Comparison of ENCODE assay signal across 16 mouse cellular contexts in genomic region chr15:85479365-85479764, GRCm38 (mm10). TPM values are rescaled to one million over a fixed set of nuclear protein-coding genes. Genes with fewer than 3 reads are reported as not detected.
A peak's percentile ranks its signal among the peaks of the same experiment; 100 is the strongest.
DNase-seq lines count a peak whose midpoint lies in the region; ATAC-seq lines count a peak whose summit lies in the region.
"Had no signal": no experiment of that assay in that cellular context is flagged by ENCODE, and none has a peak within 500 bp of the region (broad histone marks: within the 10 kb centered on the region; RNA-seq: fewer than 3 reads in every experiment).

No protein-coding gene starts in this region.

- H3K9me3 ChIP-seq in forebrain, embryonic 14.5 days (replicated peaks; ENCODE audit: control insufficient read depth, low read length): no peaks in the 10 kb centered on the region
- no peaks in the 10 kb centered on the region for H3K9me3 ChIP-seq in forebrain, embryonic 15.5 days
- H3K9me3 ChIP-seq in limb, embryonic 15.5 days: no peaks in the 10 kb centered on the region
- H3K9me3 ChIP-seq: forebrain, embryonic 12.5 days; hindbrain, embryonic 12.5 days; kidney, embryonic 15.5 days; midbrain, embryonic 15.5 days had no signal

- peaks cover 11% of the 10 kb centered on the region for H3K4me1 ChIP-seq in forebrain, embryonic 14.5 days (ENCODE audit: control insufficient read depth, insufficient read depth, low read length)
- H3K4me1 ChIP-seq in forebrain, embryonic 15.5 days: peaks cover 33% of the 10 kb centered on the region
- H3K4me1 ChIP-seq in limb, embryonic 15.5 days: peaks cover 38% of the 10 kb centered on the region

- 68% methylated on average over 12 of the region's 12 CpGs for WGBS in forebrain, embryonic 14.5 days
- 72% methylated on average over 12 of the region's 12 CpGs for WGBS in forebrain, embryonic 15.5 days
- WGBS in limb, embryonic 15.5 days: 57% methylated on average over 12 of the region's 12 CpGs

- DNase-seq in forebrain, embryonic 14.5 days (ENCODE audit: low spot score): peak; percentile 52
- peak; percentile 18 for DNase-seq in ovary, postnatal 14 days (ENCODE audit: low spot score)
- no peak for DNase-seq in ovary, postnatal 10 days (ENCODE audit: low spot score)
- peak; percentile 73 for DNase-seq in urinary bladder, postnatal 14 days (ENCODE audit: low spot score)
- DNase-seq in adrenal gland, postnatal 10 days: no peak
- no peak for DNase-seq in kidney, adult 9 months

- H3K27me3 ChIP-seq in forebrain, embryonic 14.5 days (replicated peaks; ENCODE audit: control insufficient read depth, insufficient read depth, low read length): no peaks in the 10 kb centered on the region
- H3K27me3 ChIP-seq in forebrain, embryonic 15.5 days: no peaks in the 10 kb centered on the region
- no peaks in the 10 kb centered on the region for H3K27me3 ChIP-seq in limb, embryonic 15.5 days
- H3K27me3 ChIP-seq: midbrain, embryonic 15.5 days had no signal

- H3K4me3 ChIP-seq in forebrain, embryonic 14.5 days (ENCODE audit: low read depth, low read length): no peak overlapping the region
- H3K4me3 ChIP-seq in forebrain, embryonic 15.5 days: no peak overlapping the region
- H3K4me3 ChIP-seq in limb, embryonic 15.5 days: no peak overlapping the region
- H3K4me3 ChIP-seq: forebrain, embryonic 12.5 days; hindbrain, embryonic 12.5 days; kidney, embryonic 15.5 days; left cerebral cortex, adult 2 months; midbrain, embryonic 15.5 days had no signal

- no peak overlapping the region for H3K4me2 ChIP-seq in forebrain, embryonic 14.5 days (ENCODE audit: low read length)
- no peak overlapping the region for H3K4me2 ChIP-seq in forebrain, embryonic 15.5 days (replicated peaks)
- H3K4me2 ChIP-seq in limb, embryonic 15.5 days: no peak overlapping the region
- H3K4me2 ChIP-seq: forebrain, embryonic 12.5 days; hindbrain, embryonic 12.5 days; kidney, embryonic 15.5 days; midbrain, embryonic 15.5 days had no signal

- H3K36me3 ChIP-seq in forebrain, embryonic 14.5 days (ENCODE audit: control insufficient read depth, insufficient read depth, low read length): no peaks in the 10 kb centered on the region
- H3K36me3 ChIP-seq in forebrain, embryonic 15.5 days: no peaks in the 10 kb centered on the region
- H3K36me3 ChIP-seq in limb, embryonic 15.5 days: no peaks in the 10 kb centered on the region
- H3K36me3 ChIP-seq: forebrain, embryonic 12.5 days; hindbrain, embryonic 12.5 days; kidney, embryonic 15.5 days; midbrain, embryonic 15.5 days had no signal

- H3K9ac ChIP-seq in forebrain, embryonic 14.5 days (ENCODE audit: low read length): no peak overlapping the region
- H3K9ac ChIP-seq in forebrain, embryonic 15.5 days (replicated peaks): no peak overlapping the region
- H3K9ac ChIP-seq in limb, embryonic 15.5 days: no peak overlapping the region
- H3K9ac ChIP-seq: forebrain, embryonic 12.5 days; hindbrain, embryonic 12.5 days; kidney, embryonic 15.5 days; midbrain, embryonic 15.5 days had no signal

- ATAC-seq in forebrain, embryonic 14.5 days: no peak
- no peak for ATAC-seq in forebrain, embryonic 15.5 days (replicated peaks)
- ATAC-seq in limb, embryonic 15.5 days (ENCODE audit: insufficient number of reproducible peaks, low FRiP score, low TSS enrichment, low read depth): no peak

- no peak overlapping the region for H3K27ac ChIP-seq in forebrain, embryonic 14.5 days (ENCODE audit: low read depth, low read length)
- H3K27ac ChIP-seq in forebrain, embryonic 15.5 days (replicated peaks): no peak overlapping the region
- H3K27ac ChIP-seq in limb, embryonic 15.5 days: peak overlapping the region; percentile 28; the same call in 1 of the 2 replicates
- H3K27ac ChIP-seq: forebrain, embryonic 12.5 days; hindbrain, embryonic 12.5 days; left cerebral cortex, adult 2 months; midbrain, embryonic 15.5 days had no signal

RNA-seq across cellular contexts. Expression of gene 7530416G11Rik, which starts 23.7 kb away (rescaled TPM):
- not detected in 2 replicates for polyA plus RNA-seq in forebrain, embryonic 14.5 days (2014; fragmentation: Nextera tagmentation; extraction: Ambion mirVana)
- 0.14 TPM in 1 of 2 replicates, not detected in the other for polyA plus RNA-seq in forebrain, embryonic 15.5 days (2015; fragmentation: Nextera tagmentation; extraction: Ambion mirVana)
- polyA plus RNA-seq in limb, embryonic 15.5 days (2015; fragmentation: Nextera tagmentation; extraction: Ambion mirVana): not detected in 2 replicates
- total RNA-seq in adrenal gland, postnatal 10 days (2021): not detected
- total RNA-seq: left cerebral cortex, adult 2 months had no signal
- polyA plus RNA-seq: cortical plate, adult 2 months; forebrain, embryonic 12.5 days; hindbrain, embryonic 12.5 days; kidney, embryonic 15.5 days; liver, embryonic 16.5 days; midbrain, embryonic 15.5 days; spleen, adult 2 months had no signal

Comparison
In these comparisons a context has a peak if more than half of its experiments do, and no peak if none do; other contexts are left out.
1. DNase-seq: peak in forebrain, embryonic 14.5 days (single experiment), ovary, postnatal 14 days (single experiment) and urinary bladder, postnatal 14 days (single experiment); none in ovary, postnatal 10 days (single experiment), adrenal gland, postnatal 10 days (single experiment) and kidney, adult 9 months (single experiment).